Mouse (Mus musculus) forebrain, embryonic 10.5 days (tissue): Measurements from ENCODE around the gene Gpr161. TPM values are rescaled to one million over a fixed set of nuclear protein-coding genes. Genes with fewer than 3 reads are reported as not detected.
"Not testable (repeated sequence)": the region's sequence is repeated elsewhere in the genome, so short reads cannot be mapped to it uniquely, and the experiment has no call there.

ENCODE experiments used
- DNase-seq: peaks from one replicate; pipeline ENCODE4 v3.0.0-alpha.2; 2017; ENCODE audit warnings: low spot score; ENCODE audit errors: extremely low spot score
- H3K27ac ChIP-seq: fragments of 300-500 bp; sonication (generic); 2 replicates; pipeline ENCODE4 v1.5.1; 2016; ENCODE audit warnings: mild to moderate bottlenecking
- H3K27me3 ChIP-seq: fragments of 300-500 bp; sonication (generic); 2 replicates; pipeline ENCODE4 v1.6.1; 2016; ENCODE audit warnings: mild to moderate bottlenecking; ENCODE audit not compliant: poor library complexity, severe bottlenecking
- H3K36me3 ChIP-seq: fragments of 300-500 bp; sonication (generic); replicated peaks from 2 replicates; pipeline ENCODE4 v1.6.1; 2016; ENCODE audit warnings: mild to moderate bottlenecking, moderate library complexity
- H3K4me1 ChIP-seq: fragments of 300-500 bp; sonication (generic); 2 replicates; pipeline ENCODE4 v1.6.1; 2016
- H3K4me3 ChIP-seq: fragments of 300-500 bp; sonication (generic); 2 replicates; pipeline ENCODE4 v1.5.1; 2016; ENCODE audit warnings: mild to moderate bottlenecking, moderate library complexity
- H3K9me3 ChIP-seq: fragments of 300-500 bp; sonication (generic); 2 replicates; pipeline ENCODE4 v1.6.1; 2016; ENCODE audit warnings: mild to moderate bottlenecking, moderate library complexity
- WGBS: fragments of 180-500 bp; shearing (Covaris S2); methylation state at CpG from one replicate; pipeline ENCODE4 v1.1.7; 2016; 5-methylcytosine and 5-hydroxymethylcytosine counted together
- polyA plus RNA-seq: library from polyadenylated mRNA; unstranded; fragments of >200 nt; fragmentation: Nextera tagmentation; extraction: Ambion mirVana; gene quantifications from 2 replicates; pipeline ENCODE4 v1.2.1, GENCODE M21; 2016

The Gpr161 gene
- polyA plus RNA-seq, 1 experiment from 2014 or later, result 1.8 TPM

DNA sequence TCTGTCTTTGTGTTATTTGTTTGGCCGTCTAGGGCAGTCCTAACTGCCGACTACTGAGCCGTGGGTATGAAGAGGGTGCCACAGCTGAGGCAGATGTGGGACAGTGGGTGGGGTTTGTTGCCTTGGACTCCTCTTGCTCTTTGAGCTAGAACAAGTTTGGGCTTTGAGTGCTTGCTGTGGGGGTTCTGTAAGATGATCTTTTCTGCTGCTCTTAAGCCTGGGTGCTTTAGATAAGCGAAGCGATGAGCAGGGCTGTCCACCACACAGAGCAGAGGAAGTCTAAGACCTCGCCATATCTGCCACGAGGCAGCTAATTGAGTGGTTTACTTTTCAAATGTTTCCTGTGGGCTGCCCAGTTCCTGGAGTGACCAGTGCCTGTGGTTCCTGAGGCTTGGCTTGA is 27.3 kb downstream of the Gpr161 start:
- Histone ChIP-seq H3K4me3 (no peak overlapping the region), H3K36me3 (peaks cover 63% of the 10 kb centered on the region), H3K9me3 (no peaks in the 10 kb centered on the region), H3K27me3 (no peaks in the 10 kb centered on the region), H3K27ac (no peak overlapping the region), H3K4me1 (peaks cover 4% of the 10 kb centered on the region; the same call in 1 of the 2 replicates)
- 84% methylated on average over 7 of the region's 7 CpGs for WGBS
- DNase-seq, result no peak

DNA sequence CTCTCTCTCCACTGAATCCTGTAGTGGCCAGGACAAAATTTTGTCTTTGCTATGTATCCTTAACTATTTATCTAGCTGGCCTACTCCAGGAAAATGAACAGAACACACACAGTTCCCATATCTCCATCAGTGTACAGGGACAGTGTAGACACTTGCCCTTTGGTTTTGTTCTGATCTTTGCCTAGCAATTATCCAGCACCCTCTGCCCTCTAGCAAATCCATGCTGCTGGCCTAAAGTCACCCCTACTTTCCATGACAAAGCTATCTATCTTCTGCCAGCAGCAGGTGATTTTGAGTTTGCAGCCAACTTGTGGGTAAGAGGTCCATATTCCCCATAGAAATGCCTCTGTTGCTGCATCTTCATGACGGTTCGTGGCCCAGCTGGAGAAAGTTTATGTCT is 31.8 kb downstream of the Gpr161 start:
- H3K36me3 ChIP-seq, result peaks cover 25% of the 10 kb centered on the region
- H3K9me3 ChIP-seq, result no peaks in the 10 kb centered on the region
- H3K4me1 ChIP-seq, result no peaks in the 10 kb centered on the region
- H3K27ac ChIP-seq, result no peak overlapping the region
- no peak overlapping the region for H3K4me3 ChIP-seq
- WGBS, result 88% methylated on average over 2 of the region's 2 CpGs
- no peaks in the 10 kb centered on the region for H3K27me3 ChIP-seq
- DNase-seq, result no peak

DNA sequence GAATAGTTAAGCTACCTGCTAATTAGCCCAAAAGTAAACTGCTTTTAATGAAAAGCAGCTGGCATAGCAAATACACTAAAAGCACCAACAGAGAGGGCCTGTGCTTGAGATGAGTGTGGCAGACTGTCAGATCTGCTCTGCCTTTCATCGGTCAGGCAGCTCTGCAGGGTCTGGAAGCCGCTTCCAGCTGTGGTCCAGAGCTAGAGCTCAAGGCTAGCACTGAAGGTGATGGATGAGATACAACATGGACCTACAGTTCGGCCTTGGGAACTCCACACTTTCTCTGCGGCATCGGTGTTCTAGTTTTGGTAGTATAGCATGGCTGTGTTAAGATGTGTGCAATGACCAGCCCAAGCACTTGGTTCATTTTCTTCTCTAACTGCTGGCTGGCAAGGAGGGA is 32.2 kb downstream of the Gpr161 start:
- peaks cover 20% of the 10 kb centered on the region for H3K36me3 ChIP-seq
- 89% methylated on average over 5 of the region's 5 CpGs for WGBS
- no peaks in the 10 kb centered on the region for H3K27me3 ChIP-seq
- no peaks in the 10 kb centered on the region for H3K9me3 ChIP-seq
- H3K27ac ChIP-seq, result no peak overlapping the region
- no peak overlapping the region for H3K4me3 ChIP-seq
- H3K4me1 ChIP-seq, result no peaks in the 10 kb centered on the region
- DNase-seq, result no peak

DNA sequence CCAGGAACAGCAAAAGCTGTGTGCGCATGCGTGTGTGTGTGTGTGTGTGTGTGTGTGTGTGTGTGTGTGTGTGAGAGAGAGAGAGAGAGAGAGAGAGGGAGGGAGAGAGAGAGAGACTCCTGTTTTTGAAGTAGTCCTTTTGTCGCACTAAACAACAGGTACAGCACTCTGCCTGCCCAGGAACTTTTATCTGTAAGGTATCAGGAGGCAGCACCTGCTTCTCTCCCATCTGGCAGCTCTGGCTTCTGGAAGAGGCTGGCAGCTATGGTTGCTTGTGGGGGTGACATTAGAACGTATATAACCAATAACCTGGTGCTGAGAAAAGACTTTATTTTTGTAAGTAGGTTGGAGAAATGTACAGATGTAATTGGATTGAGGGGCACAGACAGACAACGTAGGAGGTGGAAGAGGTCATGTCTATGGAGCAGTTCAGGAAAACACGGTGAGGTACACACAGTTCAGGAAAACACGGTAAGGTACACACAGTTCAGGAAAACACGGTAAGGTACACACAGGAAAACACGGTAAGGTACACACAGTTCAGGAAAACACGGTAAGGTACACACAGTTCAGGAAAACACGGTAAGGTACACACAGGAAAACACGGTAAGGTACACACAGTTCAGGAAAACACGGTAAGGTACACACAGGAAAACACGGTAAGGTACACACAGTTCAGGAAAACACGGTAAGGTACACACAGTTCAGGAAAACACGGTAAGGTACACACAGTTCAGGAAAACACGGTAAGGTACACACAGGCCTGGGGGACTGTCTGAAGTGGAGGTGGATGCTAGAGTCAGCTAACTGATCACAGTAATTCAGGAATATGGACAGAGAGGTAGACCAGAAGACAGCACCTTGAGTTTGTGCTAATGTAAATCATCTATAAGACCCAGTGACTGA is 33.0 kb downstream of the Gpr161 start:
- WGBS, result 94% methylated on average over 17 of the region's 17 CpGs
- not testable (repeated sequence) for DNase-seq, H3K27ac ChIP-seq, H3K9me3 ChIP-seq, H3K4me1 ChIP-seq, H3K4me3 ChIP-seq, H3K27me3 ChIP-seq
- H3K36me3 ChIP-seq, result peaks cover 12% of the 10 kb centered on the region; the same call in 1 of the 2 replicates

DNA sequence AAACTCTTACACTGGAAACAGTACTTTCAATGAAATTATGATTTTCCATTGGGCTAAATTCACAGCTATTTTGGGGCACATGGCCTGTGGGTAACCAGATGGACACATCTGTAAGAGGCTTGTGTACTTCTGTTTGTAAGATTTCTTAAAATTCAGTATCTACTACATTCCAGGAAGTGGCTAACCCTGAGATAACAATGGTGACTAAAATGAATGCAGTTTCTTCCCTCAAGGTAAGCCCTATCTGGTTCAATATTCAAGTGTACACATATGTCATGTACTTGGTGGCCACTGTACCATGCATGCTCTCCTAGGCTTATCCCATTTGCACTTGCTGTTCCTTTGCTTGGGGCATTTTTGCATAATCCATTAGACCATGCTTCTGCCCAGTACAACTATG is 35.3 kb downstream of the Gpr161 start:
- no peak overlapping the region for H3K4me3 ChIP-seq
- H3K27me3 ChIP-seq, result no peaks in the 10 kb centered on the region
- H3K4me1 ChIP-seq, result no peaks in the 10 kb centered on the region
- no peak overlapping the region for H3K27ac ChIP-seq
- DNase-seq, result no peak
- H3K9me3 ChIP-seq, result no peaks in the 10 kb centered on the region
- H3K36me3 ChIP-seq, result no peaks in the 10 kb centered on the region

DNA sequence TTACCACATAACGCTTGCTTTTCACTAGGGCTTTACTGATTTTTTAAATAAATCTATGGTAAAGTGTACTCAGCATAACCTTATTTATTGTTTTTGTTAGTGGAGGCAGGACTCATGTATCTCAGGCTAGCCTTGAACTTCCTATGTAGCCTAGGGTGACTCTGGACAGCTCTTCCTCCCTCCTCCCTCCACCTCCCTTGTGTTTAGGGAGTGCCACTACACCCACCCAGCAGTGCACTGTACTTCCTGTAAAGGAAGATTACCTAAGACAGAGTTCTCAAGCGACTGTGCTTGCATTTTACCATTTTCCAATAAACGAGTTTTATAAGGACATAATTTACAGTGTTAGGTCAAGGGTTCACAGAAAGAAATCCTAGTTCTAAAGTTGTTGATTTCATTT is 37.2 kb downstream of the Gpr161 start:
- no peak overlapping the region for H3K27ac ChIP-seq
- no peaks in the 10 kb centered on the region for H3K9me3 ChIP-seq
- no peaks in the 10 kb centered on the region for H3K27me3 ChIP-seq
- no peaks in the 10 kb centered on the region for H3K4me1 ChIP-seq
- H3K36me3 ChIP-seq, result peaks cover 2% of the 10 kb centered on the region; the same call in 1 of the 2 replicates
- no peak for DNase-seq
- 86% methylated on average over 3 of the region's 3 CpGs for WGBS
- H3K4me3 ChIP-seq, result no peak overlapping the region

DNA sequence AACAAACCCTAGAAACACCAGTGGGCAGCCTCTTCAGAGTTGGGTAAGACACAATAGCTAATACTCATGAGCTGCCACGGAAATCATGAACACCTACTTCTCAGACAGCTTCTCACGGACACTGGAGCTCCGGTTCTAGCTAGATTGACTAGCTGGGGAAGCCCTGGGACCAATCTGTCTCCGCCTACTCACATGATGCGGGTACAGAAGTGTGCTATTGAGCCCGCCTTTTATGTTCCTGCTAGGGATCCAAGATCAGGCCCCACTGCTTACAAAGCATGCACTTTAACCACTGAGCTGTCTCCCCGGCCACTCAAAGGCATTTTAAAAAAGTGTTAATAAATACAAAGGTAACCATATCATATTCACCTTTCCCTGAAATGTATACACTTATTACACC is 46.5 kb downstream of the Gpr161 start:
- Histone ChIP-seq H3K4me1 (peaks cover 12% of the 10 kb centered on the region; the same call in 1 of the 2 replicates), H3K9me3 (no peaks in the 10 kb centered on the region), H3K36me3 (no peaks in the 10 kb centered on the region), H3K27ac (no peak overlapping the region), H3K27me3 (no peaks in the 10 kb centered on the region), H3K4me3 (no peak overlapping the region)
- DNase-seq, result no peak
- 78% methylated on average over 7 of the region's 7 CpGs for WGBS

DNA sequence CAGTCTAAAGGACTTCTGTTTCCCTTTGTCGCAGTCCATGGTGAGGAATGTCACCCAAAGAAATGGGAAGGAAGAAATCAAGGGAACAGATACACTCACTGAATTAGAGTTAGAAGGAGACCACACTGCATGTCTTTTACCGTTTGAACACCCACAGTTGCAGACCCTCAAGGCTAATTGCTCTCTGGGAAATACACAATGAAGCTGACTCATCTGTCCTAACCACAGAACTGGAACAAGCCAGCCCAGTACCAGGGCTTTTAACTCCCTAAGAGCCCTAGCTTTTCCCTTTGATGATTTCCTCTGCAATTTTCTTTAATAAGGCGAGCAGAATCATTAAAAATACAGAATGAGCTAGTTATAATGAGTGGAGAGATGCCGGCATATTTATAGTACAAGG is 48.9 kb downstream of the Gpr161 start:
- WGBS, result 52% methylated on average over 4 of the region's 4 CpGs
- H3K27ac ChIP-seq, result no peak overlapping the region

DNA sequence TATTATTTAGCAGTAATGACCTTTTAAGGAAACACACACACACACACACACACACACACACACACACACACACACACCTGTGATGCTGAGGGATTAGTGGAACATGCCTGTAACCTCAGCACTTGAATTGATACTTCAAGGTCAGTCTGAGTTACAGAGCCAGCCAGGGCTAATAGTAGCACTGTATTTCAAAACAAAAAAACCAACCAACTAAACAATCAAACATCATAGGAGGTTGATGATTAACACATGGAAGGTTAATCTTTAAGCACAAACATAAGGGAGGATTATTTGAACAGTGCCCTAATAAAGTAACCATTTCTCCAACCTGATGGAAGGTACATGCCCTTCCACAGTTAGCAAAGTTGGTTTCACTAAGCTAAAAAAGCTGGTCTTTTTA is 53.0 kb downstream of the Gpr161 start:
- Histone ChIP-seq H3K9me3 (no peaks in the 10 kb centered on the region), H3K4me1 (peaks cover 12% of the 10 kb centered on the region; the same call in 1 of the 2 replicates), H3K27me3 (no peaks in the 10 kb centered on the region), H3K4me3 (no peak overlapping the region), H3K27ac (no peak overlapping the region), H3K36me3 (peaks cover 4% of the 10 kb centered on the region)
- no peak for DNase-seq

More for the DNA sequence above, 48.9 kb downstream of the Gpr161 start:
- Histone ChIP-seq H3K9me3 (no peaks in the 10 kb centered on the region), H3K27me3 (no peaks in the 10 kb centered on the region), H3K4me3 (no peak overlapping the region), H3K4me1 (peaks cover 12% of the 10 kb centered on the region; the same call in 1 of the 2 replicates), H3K36me3 (no peaks in the 10 kb centered on the region)
- DNase-seq, result no peak

DNA sequence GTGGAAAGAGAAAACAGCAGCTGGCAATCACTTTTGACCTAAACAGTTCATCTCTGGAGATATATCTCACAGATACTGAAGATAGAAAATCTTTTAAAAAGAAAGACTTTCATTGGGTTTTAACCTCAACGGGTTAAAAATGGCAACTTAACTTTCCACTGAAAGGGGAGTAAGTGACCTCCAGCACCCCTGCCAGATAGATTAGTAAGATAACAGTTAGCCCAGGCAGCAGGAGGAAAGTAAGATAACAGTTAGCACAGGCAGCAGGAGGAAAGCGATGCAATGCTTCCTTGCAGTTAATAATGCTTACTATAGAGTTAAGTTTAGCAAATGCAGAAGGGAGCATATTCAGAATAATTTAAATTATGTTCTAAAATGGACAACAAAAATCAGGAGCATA is 60.8 kb downstream of the Gpr161 start:
- H3K36me3 ChIP-seq, result no peaks in the 10 kb centered on the region
- H3K4me1 ChIP-seq, result no peaks in the 10 kb centered on the region
- 84% methylated on average over 2 of the region's 2 CpGs for WGBS
- no peak overlapping the region for H3K4me3 ChIP-seq
- no peaks in the 10 kb centered on the region for H3K27me3 ChIP-seq
- H3K27ac ChIP-seq, result no peak overlapping the region
- H3K9me3 ChIP-seq, result no peaks in the 10 kb centered on the region
- no peak for DNase-seq

DNA sequence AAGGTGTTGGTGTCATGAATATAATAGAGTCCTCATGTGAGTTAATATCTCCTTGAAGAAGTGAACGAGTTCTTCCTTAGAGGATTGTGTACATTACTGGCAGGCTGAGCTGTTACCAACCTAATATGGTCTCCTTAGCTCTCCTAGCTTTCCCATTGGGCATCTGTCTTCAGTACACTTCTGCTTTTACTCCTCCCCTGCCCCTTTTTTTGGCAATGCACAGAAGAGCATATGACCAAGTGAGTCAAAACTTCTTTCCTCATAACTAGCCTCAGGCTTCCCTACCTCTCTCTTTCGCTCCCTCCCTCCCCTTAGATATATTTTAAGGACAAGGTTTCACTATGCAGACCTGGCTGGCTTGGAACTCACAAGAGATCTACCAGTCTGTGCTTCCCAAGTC is 67.7 kb downstream of the Gpr161 start:
- no peaks in the 10 kb centered on the region for H3K9me3 ChIP-seq
- H3K4me3 ChIP-seq, result no peak overlapping the region
- H3K27me3 ChIP-seq, result no peaks in the 10 kb centered on the region
- no peaks in the 10 kb centered on the region for H3K36me3 ChIP-seq
- DNase-seq, result no peak
- WGBS, result 92% methylated on average over 2 of the region's 2 CpGs
- no peaks in the 10 kb centered on the region for H3K4me1 ChIP-seq
- no peak overlapping the region for H3K27ac ChIP-seq

DNA sequence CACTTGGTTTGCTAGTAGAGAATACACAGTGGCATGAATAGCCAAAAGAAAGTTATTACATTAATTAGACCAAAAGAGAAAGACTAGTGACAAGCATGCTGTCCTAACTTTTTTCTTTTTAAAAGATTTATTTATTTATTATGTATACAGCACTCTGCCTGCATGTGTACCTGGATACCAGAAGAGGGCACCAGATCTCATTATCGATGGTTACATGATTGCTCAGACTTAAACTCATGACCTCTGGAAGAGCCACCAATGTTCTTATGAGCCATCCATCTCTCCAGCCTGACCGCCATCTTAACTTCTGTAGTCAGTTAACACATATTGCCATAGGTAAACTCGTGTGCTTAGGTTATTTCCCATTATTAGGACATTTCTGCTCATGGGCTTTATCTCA is 69.5 kb downstream of the Gpr161 start:
- no peaks in the 10 kb centered on the region for H3K9me3 ChIP-seq
- no peak overlapping the region for H3K27ac ChIP-seq
- no peaks in the 10 kb centered on the region for H3K27me3 ChIP-seq
- WGBS, result 88% methylated on average over 3 of the region's 3 CpGs
- H3K4me1 ChIP-seq, result no peaks in the 10 kb centered on the region
- no peak for DNase-seq
- no peak overlapping the region for H3K4me3 ChIP-seq
- no peaks in the 10 kb centered on the region for H3K36me3 ChIP-seq

DNA sequence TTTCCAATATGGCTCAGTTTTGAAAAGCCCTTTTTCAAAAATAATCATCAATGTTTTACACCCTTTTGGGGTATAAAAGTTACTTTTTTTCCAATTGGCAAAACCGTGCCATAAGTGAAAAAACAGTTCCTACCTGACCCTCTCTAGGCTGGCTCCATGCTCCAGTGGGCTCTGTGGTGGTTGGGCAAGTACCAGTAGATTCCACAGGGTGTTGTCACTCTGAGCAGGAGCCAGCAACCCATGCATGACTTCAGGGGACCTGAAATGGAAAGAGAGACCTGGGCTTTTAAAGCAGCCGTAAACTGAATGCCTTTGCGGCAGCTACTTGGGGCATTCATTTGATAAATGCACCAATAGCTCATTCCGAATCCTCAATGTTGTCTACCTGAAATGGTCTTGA is 75.4 kb downstream of the Gpr161 start:
- no peak overlapping the region for H3K4me3 ChIP-seq
- H3K27me3 ChIP-seq, result no peaks in the 10 kb centered on the region
- no peak overlapping the region for H3K27ac ChIP-seq
- 95% methylated on average over 4 of the region's 4 CpGs for WGBS
- H3K36me3 ChIP-seq, result no peaks in the 10 kb centered on the region
- DNase-seq, result no peak
- H3K4me1 ChIP-seq, result no peaks in the 10 kb centered on the region
- H3K9me3 ChIP-seq, result no peaks in the 10 kb centered on the region
